Mouse (Mus musculus) E14TG2a.4 (cell line): Measurements from ENCODE around the gene Mical3.

Source experiments
- H3K27me3 ChIP-seq: 2 replicates; pipeline ENCODE4 v1.6.1; 2014; ENCODE audit warnings: low read length, control low read depth; ENCODE audit not compliant: insufficient read depth
- H3K36me3 ChIP-seq: 2 replicates; pipeline ENCODE4 v1.6.1; 2014; ENCODE audit warnings: low read length, control low read depth; ENCODE audit not compliant: insufficient read depth
- H3K4me1 ChIP-seq: replicated peaks from 2 replicates; pipeline ENCODE4 v1.6.1; 2014; ENCODE audit warnings: low read depth, low read length, control low read depth
- H3K4me3 ChIP-seq: replicated peaks from 2 replicates; pipeline ENCODE4 v1.5.1; 2014; ENCODE audit warnings: mild to moderate bottlenecking, low read length
- H3K9me3 ChIP-seq: 2 replicates; pipeline ENCODE4 v1.6.1; 2014; ENCODE audit warnings: low read length, control low read depth
- CTCF ChIP-seq: conservative IDR thresholded peaks from 2 replicates; pipeline ENCODE4 v1.5.1; 2014; ENCODE audit warnings: low read length
- NANOG ChIP-seq: IDR thresholded peaks from 2 replicates; pipeline ENCODE4 v1.6.1; 2014; ENCODE audit warnings: borderline replicate concordance, low read length, mixed read lengths
- POU5F1 ChIP-seq: IDR thresholded peaks from 2 replicates; pipeline ENCODE4 v1.6.1; 2014; ENCODE audit warnings: low read length, borderline replicate concordance

The Mical3 gene

GRCm38 (mm10) chr6:120903450-120903912 is 227.3 kb downstream of the Mical3 start:
- Histone ChIP-seq H3K36me3 (peaks cover 54% of the 10 kb centered on the region), H3K4me1 (peaks cover 80% of the 10 kb centered on the region), H3K27me3 (no peaks in the 10 kb centered on the region), H3K9me3 (no peaks in the 10 kb centered on the region), H3K4me3 (peak overlapping the region; percentile 37; the same call in 1 of the 2 replicates)
- TF ChIP-seq CTCF, result peak; percentile 65
- TF ChIP-seq POU5F1, result no peak
- TF ChIP-seq NANOG, result no peak

GRCm38 (mm10) chr6:120901776-120902645 is 228.8 kb downstream of the Mical3 start:
- Histone ChIP-seq H3K27me3 (no peaks in the 10 kb centered on the region), H3K4me1 (peaks cover 83% of the 10 kb centered on the region), H3K36me3 (peaks cover 68% of the 10 kb centered on the region), H3K9me3 (no peaks in the 10 kb centered on the region), H3K4me3 (no peak overlapping the region)
- TF ChIP-seq NANOG (no peak), CTCF (no peak), POU5F1 (no peak)

GRCm38 (mm10) chr6:120898188-120898833 is 232.5 kb downstream of the Mical3 start:
- Histone ChIP-seq H3K4me1 (peaks cover 61% of the 10 kb centered on the region), H3K27me3 (no peaks in the 10 kb centered on the region), H3K36me3 (peaks cover 92% of the 10 kb centered on the region), H3K4me3 (no peak overlapping the region), H3K9me3 (no peaks in the 10 kb centered on the region)
- TF ChIP-seq CTCF, result peak; percentile 93
- no peak for TF ChIP-seq POU5F1

- Histone ChIP-seq H3K9me3 (no peaks in the 10 kb centered on the region), H3K4me1 (peaks cover 28% of the 10 kb centered on the region), H3K4me3 (no peak overlapping the region), H3K36me3 (peaks cover 100% of the 10 kb centered on the region), H3K27me3 (no peaks in the 10 kb centered on the region)
- TF ChIP-seq POU5F1 (no peak), CTCF (no peak), NANOG (no peak)
These were observed 236.3 kb downstream of the Mical3 start for GRCm38 (mm10) chr6:120894524-120894923.

GRCm38 (mm10) chr6:120894089-120894488 is 236.7 kb downstream of the Mical3 start:
- peaks cover 26% of the 10 kb centered on the region for H3K4me1 ChIP-seq
- H3K36me3 ChIP-seq, result peaks cover 100% of the 10 kb centered on the region
- TF ChIP-seq NANOG (no peak), POU5F1 (no peak)
- no peak overlapping the region for H3K4me3 ChIP-seq
- H3K27me3 ChIP-seq, result no peaks in the 10 kb centered on the region
- no peaks in the 10 kb centered on the region for H3K9me3 ChIP-seq

GRCm38 (mm10) chr6:120886696-120887095 is 244.1 kb downstream of the Mical3 start:
- Histone ChIP-seq H3K9me3 (no peaks in the 10 kb centered on the region), H3K36me3 (peaks cover 73% of the 10 kb centered on the region), H3K4me1 (peaks cover 7% of the 10 kb centered on the region; the same call in 1 of the 2 replicates), H3K27me3 (no peaks in the 10 kb centered on the region), H3K4me3 (no peak overlapping the region)
- TF ChIP-seq POU5F1, result no peak
- TF ChIP-seq NANOG, result no peak

- no peak overlapping the region for H3K4me3 ChIP-seq
- TF ChIP-seq POU5F1, result no peak
- no peak for TF ChIP-seq CTCF
- TF ChIP-seq NANOG, result no peak
- no peaks in the 10 kb centered on the region for H3K27me3 ChIP-seq
- no peaks in the 10 kb centered on the region for H3K9me3 ChIP-seq
- H3K36me3 ChIP-seq, result peaks cover 56% of the 10 kb centered on the region
- peaks cover 7% of the 10 kb centered on the region; the same call in 1 of the 2 replicates for H3K4me1 ChIP-seq
These were observed 246.4 kb downstream of the Mical3 start for GRCm38 (mm10) chr6:120884436-120884835.
